Mouse (Mus musculus): ENCODE measurements around the gene Myo16. TPM values are rescaled to one million over a fixed set of nuclear protein-coding genes. Genes with fewer than 3 reads are reported as not detected.

The Myo16 gene
- polyA plus RNA-seq, 1 experiment from 2014 or later = 0.25 TPM

DNA sequence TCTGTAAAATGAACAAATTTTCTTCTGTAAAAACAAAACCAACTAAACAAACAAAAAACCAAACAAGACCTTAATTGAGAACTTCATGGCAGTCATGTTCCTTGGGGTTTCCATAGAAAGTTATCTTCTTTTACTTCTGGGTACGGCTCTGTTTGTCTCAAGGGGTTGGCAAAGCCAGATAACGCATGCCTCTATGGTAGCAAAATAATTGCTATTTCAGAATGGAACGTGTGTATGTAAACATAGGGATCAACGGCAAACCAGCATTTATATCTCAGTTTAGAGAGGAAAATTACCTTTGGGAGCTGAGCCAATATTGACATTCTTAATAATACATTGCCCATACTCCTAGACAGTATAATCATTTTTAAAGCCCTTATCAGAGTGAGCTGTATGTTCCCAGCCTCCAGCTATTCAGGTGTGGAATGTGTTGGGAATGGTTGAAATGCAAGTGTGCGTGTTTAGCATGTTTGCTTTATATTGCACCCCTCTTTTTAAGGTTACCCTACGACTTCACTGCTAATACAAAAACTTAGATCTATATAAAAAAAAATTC, 1.9 kb upstream of the Myo16 start:
- Histone ChIP-seq H3K27me3 (ENCODE audit: control insufficient read depth, insufficient read depth, low read depth, low read length) (peaks cover 5% of the 10 kb centered on the region; the same call in 1 of the 2 replicates), H3K4me1 (replicated peaks; ENCODE audit: control insufficient read depth, insufficient read depth, low read length) (no peaks in the 10 kb centered on the region), H3K4me2 (ENCODE audit: low read depth, low read length) (no peak overlapping the region), H3K9me3 (ENCODE audit: control insufficient read depth, low read length) (no peaks in the 10 kb centered on the region), H3K27ac (ENCODE audit: low read length) (no peak overlapping the region), H3K9ac (ENCODE audit: low read length) (no peak overlapping the region), H3K36me3 (ENCODE audit: control insufficient read depth, insufficient read depth, low read length) (no peaks in the 10 kb centered on the region), H3K4me3 (ENCODE audit: low read length) (no peak overlapping the region)
- 33% methylated on average over 6 of the region's 6 CpGs for WGBS
- ATAC-seq (ENCODE audit: low read depth) = peak; percentile 59; the same call in 1 of the 2 replicates

DNA sequence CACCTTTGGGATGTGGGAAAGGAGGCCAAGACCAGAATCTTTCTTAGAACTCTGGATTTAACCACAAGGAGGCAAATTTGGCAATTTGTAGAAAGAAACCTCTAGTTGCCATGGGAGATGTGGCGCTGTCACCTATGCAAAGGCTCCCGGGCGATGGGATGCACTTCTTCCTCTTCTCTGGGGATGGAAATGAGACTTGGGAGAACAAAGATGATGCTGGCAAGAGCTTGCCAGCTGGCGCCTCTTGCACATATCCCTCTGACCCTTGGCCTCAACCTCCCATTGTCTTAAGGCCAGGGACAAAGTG, 681 bp downstream of the Myo16 start:
- no peaks in the 10 kb centered on the region for H3K4me1 ChIP-seq (replicated peaks; ENCODE audit: control insufficient read depth, insufficient read depth, low read length)
- H3K27me3 ChIP-seq (ENCODE audit: control insufficient read depth, insufficient read depth, low read depth, low read length) = peaks cover 5% of the 10 kb centered on the region; the same call in 1 of the 2 replicates
- WGBS = 17% methylated on average over 4 of the region's 4 CpGs
- peak overlapping the region; percentile 59 for H3K4me3 ChIP-seq (ENCODE audit: low read length)
- H3K9ac ChIP-seq (ENCODE audit: low read length) = no peak overlapping the region
- no peak for ATAC-seq (ENCODE audit: low read depth)
- peak overlapping the region; percentile 89 for H3K4me2 ChIP-seq (ENCODE audit: low read depth, low read length)
- H3K36me3 ChIP-seq (ENCODE audit: control insufficient read depth, insufficient read depth, low read length) = no peaks in the 10 kb centered on the region
- no peak overlapping the region for H3K27ac ChIP-seq (ENCODE audit: low read length)
- no peaks in the 10 kb centered on the region for H3K9me3 ChIP-seq (ENCODE audit: control insufficient read depth, low read length)

GRCm38 (mm10) chr8:10155075-10155474, 1.4 kb downstream of the Myo16 start:
- Histone ChIP-seq H3K9me3 (ENCODE audit: control insufficient read depth, low read length) (no peaks in the 10 kb centered on the region), H3K27ac (ENCODE audit: low read length) (no peak overlapping the region), H3K27me3 (ENCODE audit: control insufficient read depth, insufficient read depth, low read depth, low read length) (peaks cover 5% of the 10 kb centered on the region; the same call in 1 of the 2 replicates), H3K9ac (ENCODE audit: low read length) (no peak overlapping the region), H3K36me3 (ENCODE audit: control insufficient read depth, insufficient read depth, low read length) (no peaks in the 10 kb centered on the region), H3K4me2 (ENCODE audit: low read depth, low read length) (no peak overlapping the region), H3K4me3 (ENCODE audit: low read length) (no peak overlapping the region), H3K4me1 (replicated peaks; ENCODE audit: control insufficient read depth, insufficient read depth, low read length) (no peaks in the 10 kb centered on the region)
- 96% methylated on average over 16 of the region's 16 CpGs for WGBS
- no peak for ATAC-seq (ENCODE audit: low read depth)

- H3K27ac ChIP-seq (ENCODE audit: low read length) = no peak overlapping the region
- no peak overlapping the region for H3K9ac ChIP-seq (ENCODE audit: low read length)
- no peaks in the 10 kb centered on the region for H3K36me3 ChIP-seq (ENCODE audit: control insufficient read depth, insufficient read depth, low read length)
- no peaks in the 10 kb centered on the region for H3K4me1 ChIP-seq (replicated peaks; ENCODE audit: control insufficient read depth, insufficient read depth, low read length)
- H3K9me3 ChIP-seq (ENCODE audit: control insufficient read depth, low read length) = no peaks in the 10 kb centered on the region
- ATAC-seq (ENCODE audit: low read depth) = no peak
- H3K4me3 ChIP-seq (ENCODE audit: low read length) = no peak overlapping the region
- 82% methylated on average over 3 of the region's 3 CpGs for WGBS
- H3K27me3 ChIP-seq (ENCODE audit: control insufficient read depth, insufficient read depth, low read depth, low read length) = no peaks in the 10 kb centered on the region
- no peak overlapping the region for H3K4me2 ChIP-seq (ENCODE audit: low read depth, low read length)
Observed at GRCm38 (mm10) chr8:10161106-10161505, 7.4 kb downstream of the Myo16 start.

DNA sequence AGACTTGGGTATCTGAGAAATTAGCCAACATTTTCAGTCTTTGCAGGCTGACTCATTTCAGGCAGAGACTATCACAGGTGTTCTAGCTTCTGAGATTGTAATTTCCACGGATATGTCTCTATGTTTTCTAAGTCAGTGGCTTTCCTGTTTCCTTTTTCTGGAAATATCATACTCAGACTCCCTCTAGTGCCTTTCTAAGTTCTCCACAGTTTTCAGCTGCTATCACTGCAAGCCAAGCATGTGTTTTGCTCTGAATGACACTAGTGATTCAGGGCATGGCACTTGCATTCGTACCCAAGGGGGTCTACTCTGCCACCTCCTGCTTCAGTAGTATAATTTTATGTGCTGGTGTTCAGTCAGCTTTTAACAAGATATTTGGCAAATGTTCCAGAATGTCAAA, 11.2 kb downstream of the Myo16 start:
- H3K4me2 ChIP-seq (ENCODE audit: low read depth, low read length) = no peak overlapping the region
- no peaks in the 10 kb centered on the region for H3K27me3 ChIP-seq (ENCODE audit: control insufficient read depth, insufficient read depth, low read depth, low read length)
- no peak overlapping the region for H3K4me3 ChIP-seq (ENCODE audit: low read length)
- no peak for ATAC-seq (ENCODE audit: low read depth)
- no peak overlapping the region for H3K27ac ChIP-seq (ENCODE audit: low read length)
- no peak overlapping the region for H3K9ac ChIP-seq (ENCODE audit: low read length)
- no peaks in the 10 kb centered on the region for H3K9me3 ChIP-seq (ENCODE audit: control insufficient read depth, low read length)
- H3K36me3 ChIP-seq (ENCODE audit: control insufficient read depth, insufficient read depth, low read length) = no peaks in the 10 kb centered on the region
- WGBS = 70% methylated on average over 2 of the region's 2 CpGs
- no peaks in the 10 kb centered on the region for H3K4me1 ChIP-seq (replicated peaks; ENCODE audit: control insufficient read depth, insufficient read depth, low read length)

DNA sequence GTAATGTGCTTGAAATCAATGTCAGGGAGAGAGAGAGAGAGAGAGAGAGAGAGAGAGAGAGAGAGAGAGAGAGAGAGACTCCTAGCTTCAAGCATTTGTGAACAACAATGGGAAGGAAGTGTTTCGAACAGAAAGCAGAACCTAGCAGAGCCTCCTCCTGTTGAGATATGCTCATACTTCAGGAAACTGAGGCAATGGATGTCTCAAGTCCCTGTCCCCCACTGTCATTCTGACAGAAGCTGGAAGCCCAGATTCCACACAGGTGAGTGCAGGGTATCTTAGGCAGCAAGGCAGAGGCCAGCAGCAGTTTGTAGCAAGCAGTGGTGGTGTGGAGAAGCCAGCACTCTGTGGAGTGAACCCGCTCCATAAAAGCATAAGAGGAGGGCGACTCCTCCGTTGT, 14.6 kb downstream of the Myo16 start:
- Histone ChIP-seq H3K9me3 (ENCODE audit: control insufficient read depth, low read length) (no peaks in the 10 kb centered on the region), H3K9ac (ENCODE audit: low read length) (no peak overlapping the region), H3K4me3 (ENCODE audit: low read length) (no peak overlapping the region), H3K27me3 (ENCODE audit: control insufficient read depth, insufficient read depth, low read depth, low read length) (no peaks in the 10 kb centered on the region), H3K4me2 (ENCODE audit: low read depth, low read length) (no peak overlapping the region), H3K36me3 (ENCODE audit: control insufficient read depth, insufficient read depth, low read length) (no peaks in the 10 kb centered on the region), H3K4me1 (replicated peaks; ENCODE audit: control insufficient read depth, insufficient read depth, low read length) (no peaks in the 10 kb centered on the region), H3K27ac (ENCODE audit: low read length) (no peak overlapping the region)
- ATAC-seq (ENCODE audit: low read depth) = no peak
- WGBS = 75% methylated on average over 4 of the region's 4 CpGs

DNA sequence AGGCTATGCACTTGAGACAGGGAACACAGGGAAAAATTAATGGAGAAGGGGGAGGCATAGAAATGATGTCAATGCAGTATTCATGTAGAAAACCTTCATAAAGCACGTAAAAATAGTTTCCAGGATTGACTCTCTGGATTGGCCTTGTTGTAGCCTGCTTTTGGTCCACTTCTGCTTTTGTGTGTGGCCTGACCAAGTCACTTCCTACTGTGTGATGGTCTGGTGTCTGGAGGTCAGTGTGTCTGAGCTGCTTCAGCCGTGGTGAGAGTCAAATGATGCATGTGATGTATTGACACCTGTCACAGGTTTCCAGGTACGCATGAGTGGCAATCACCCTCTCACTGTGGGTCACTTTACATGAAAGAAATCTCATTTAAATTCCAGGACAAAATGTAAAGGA, 16.2 kb downstream of the Myo16 start:
- H3K4me1 ChIP-seq (replicated peaks; ENCODE audit: control insufficient read depth, insufficient read depth, low read length) = no peaks in the 10 kb centered on the region; the same call in 1 of the 2 replicates
- 59% methylated on average over 3 of the region's 3 CpGs for WGBS
- H3K27ac ChIP-seq (ENCODE audit: low read length) = no peak overlapping the region
- no peak overlapping the region for H3K9ac ChIP-seq (ENCODE audit: low read length)
- H3K27me3 ChIP-seq (ENCODE audit: control insufficient read depth, insufficient read depth, low read depth, low read length) = no peaks in the 10 kb centered on the region
- no peaks in the 10 kb centered on the region for H3K36me3 ChIP-seq (ENCODE audit: control insufficient read depth, insufficient read depth, low read length)
- H3K4me3 ChIP-seq (ENCODE audit: low read length) = no peak overlapping the region
- no peak for ATAC-seq (ENCODE audit: low read depth)
- H3K4me2 ChIP-seq (ENCODE audit: low read depth, low read length) = no peak overlapping the region
- H3K9me3 ChIP-seq (ENCODE audit: control insufficient read depth, low read length) = no peaks in the 10 kb centered on the region

GRCm38 (mm10) chr8:10171321-10171720, 17.6 kb downstream of the Myo16 start:
- Histone ChIP-seq H3K4me2 (ENCODE audit: low read depth, low read length) (no peak overlapping the region), H3K27ac (ENCODE audit: low read length) (no peak overlapping the region), H3K4me1 (replicated peaks; ENCODE audit: control insufficient read depth, insufficient read depth, low read length) (no peaks in the 10 kb centered on the region; the same call in 1 of the 2 replicates), H3K9me3 (ENCODE audit: control insufficient read depth, low read length) (no peaks in the 10 kb centered on the region), H3K36me3 (ENCODE audit: control insufficient read depth, insufficient read depth, low read length) (no peaks in the 10 kb centered on the region), H3K9ac (ENCODE audit: low read length) (no peak overlapping the region), H3K4me3 (ENCODE audit: low read length) (no peak overlapping the region), H3K27me3 (ENCODE audit: control insufficient read depth, insufficient read depth, low read depth, low read length) (no peaks in the 10 kb centered on the region)
- no peak for ATAC-seq (ENCODE audit: low read depth)
- 74% methylated on average over 2 of the region's 2 CpGs for WGBS

DNA sequence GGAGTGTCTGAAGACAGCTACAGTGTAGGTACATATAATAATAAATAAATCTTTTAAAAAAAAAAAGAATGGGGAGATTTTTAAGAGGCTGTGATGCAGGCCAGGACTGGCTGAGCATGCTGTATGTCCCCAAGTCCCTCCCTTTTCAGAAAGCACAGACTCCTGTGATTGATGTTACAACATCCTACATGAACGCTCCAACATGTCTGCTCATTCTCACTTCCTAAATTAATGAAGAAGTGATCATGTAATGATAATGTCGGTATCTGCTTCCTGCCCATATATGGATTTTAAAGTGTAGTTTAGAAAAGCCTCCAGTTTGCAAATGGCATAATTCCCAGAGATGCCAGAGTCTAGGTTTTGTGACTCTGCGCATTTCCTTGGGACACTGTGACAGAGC, 18.6 kb downstream of the Myo16 start:
- WGBS = 75% methylated on average over 3 of the region's 3 CpGs
- H3K27ac ChIP-seq (ENCODE audit: low read length) = no peak overlapping the region

More for the DNA sequence above, 18.6 kb downstream of the Myo16 start:
- Histone ChIP-seq H3K27me3 (ENCODE audit: control insufficient read depth, insufficient read depth, low read depth, low read length) (no peaks in the 10 kb centered on the region), H3K36me3 (ENCODE audit: control insufficient read depth, insufficient read depth, low read length) (no peaks in the 10 kb centered on the region), H3K4me3 (ENCODE audit: low read length) (no peak overlapping the region), H3K9me3 (ENCODE audit: control insufficient read depth, low read length) (no peaks in the 10 kb centered on the region), H3K9ac (ENCODE audit: low read length) (no peak overlapping the region), H3K4me1 (replicated peaks; ENCODE audit: control insufficient read depth, insufficient read depth, low read length) (no peaks in the 10 kb centered on the region; the same call in 1 of the 2 replicates), H3K4me2 (ENCODE audit: low read depth, low read length) (no peak overlapping the region)
- ATAC-seq (ENCODE audit: low read depth) = no peak

Data from lung, embryonic 16.5 days (tissue).